Comparison of ENCODE assay signal across 9 mouse cellular contexts in genomic region chr8:111740301-111740711, GRCm38 (mm10). TPM values are rescaled to one million over a fixed set of nuclear protein-coding genes. Genes with fewer than 3 reads are reported as not detected.
DNase-seq lines count a peak whose midpoint lies in the region; ATAC-seq lines count a peak whose summit lies in the region.
"Had no signal": no experiment of that assay in that cellular context is flagged by ENCODE, and none has a peak within 500 bp of the region (broad histone marks: within the 10 kb centered on the region; RNA-seq: fewer than 3 reads in every experiment).

No protein-coding gene starts in this region.

- ATAC-seq in megakaryocyte-erythroid progenitor cell, adult 5-6 weeks (replicated peaks; ENCODE audit: low FRiP score, low TSS enrichment, poor library complexity, severe bottlenecking): no peak

- DNase-seq in heart, adult 11 months: peak; percentile 98
- no peak for DNase-seq in heart, postnatal 36 days
- peak; percentile 47 to 48 for DNase-seq in cerebellum, postnatal 10 days
- DNase-seq in heart, postnatal 4 days: peak; percentile 41
- peak; percentile 62 to 90 for DNase-seq in kidney, postnatal 25 days
- DNase-seq in retina, postnatal 1 day: no peak
- DNase-seq in layer of hippocampus, adult 11-12 months (ENCODE audit: low spot score): no peak
- DNase-seq: left cerebral cortex, postnatal 4 days had no signal

- intact Hi-C loops in heart, postnatal 36 days (cut with DNase I): no loop called here

RNA-seq across cellular contexts. Expression of gene Bcar1, which starts 3.3 kb away (rescaled TPM):
- 10 to 100 TPM; 18.8 to 19.1 TPM for total RNA-seq in heart, postnatal 36 days (2021)
- total RNA-seq in heart, postnatal 4 days (2021): 10 to 100 TPM; 62.7 to 65.0 TPM
- 0.17 TPM in 1 of 2 replicates, not detected in the other for total RNA-seq in megakaryocyte-erythroid progenitor cell, adult 5-6 weeks (2014; fragmentation: Nextera tagmentation)
- not detected in 2 replicates for total RNA-seq in megakaryocyte-erythroid progenitor cell, adult 5-6 weeks (2017)

RNA-seq across cellular contexts. Expression of gene Ctrb1, which starts 49.5 kb away (rescaled TPM):
- not detected for total RNA-seq in heart, postnatal 36 days (2021)
- not detected for total RNA-seq in heart, postnatal 4 days (2021)
- total RNA-seq in megakaryocyte-erythroid progenitor cell, adult 5-6 weeks (2014; fragmentation: Nextera tagmentation): not detected in 2 replicates
- total RNA-seq in megakaryocyte-erythroid progenitor cell, adult 5-6 weeks (2017): not detected in 2 replicates
- total RNA-seq: left cerebral cortex, postnatal 4 days had no signal

Comparison
In these comparisons a context has a peak if more than half of its experiments do, and no peak if none do; other contexts are left out.
1. DNase-seq: peak in heart, adult 11 months (single experiment), cerebellum, postnatal 10 days (2 of 2), heart, postnatal 4 days (single experiment) and kidney, postnatal 25 days (2 of 2); none in heart, postnatal 36 days (0 of 2), retina, postnatal 1 day (single experiment) and layer of hippocampus, adult 11-12 months (single experiment).
2. RNA of gene Bcar1, which starts 3.3 kb away (total RNA-seq): 62.7 to 65.0 TPM in heart, postnatal 4 days and 18.8 to 19.1 TPM in heart, postnatal 36 days; 0.17 TPM in megakaryocyte-erythroid progenitor cell, adult 5-6 weeks; every median in the first group is over 10 times any median in the second.